Mouse (Mus musculus) spleen, postnatal 0 days (tissue): ENCODE results near the gene Etv1. TPM values are rescaled to one million over a fixed set of nuclear protein-coding genes. Genes with fewer than 3 reads are reported as not detected.

Source experiments
- polyA plus RNA-seq: library from polyadenylated mRNA; unstranded; fragments of >200 nt; fragmentation: Nextera tagmentation; extraction: Ambion mirVana; gene quantifications from 2 replicates; pipeline ENCODE4 v1.2.1, GENCODE M21; 2015

The Etv1 gene
- polyA plus RNA-seq = 3.2 and 4.2 TPM in 2 replicates

GRCm38 (mm10) chr12:38779186-38779777 is at the start of gene Etv1:
Gene Etv1, plus strand, starts transcription at chr12:38779380.

